Mouse (Mus musculus) adrenal gland, postnatal 36 days (tissue): ENCODE results near the gene Slc38a9. TPM values are rescaled to one million over a fixed set of nuclear protein-coding genes. Genes with fewer than 3 reads are reported as not detected.
A peak's percentile ranks its signal among the peaks of the same experiment; 100 is the strongest.
"Not testable (repeated sequence)": the region's sequence is repeated elsewhere in the genome, so short reads cannot be mapped to it uniquely, and the experiment has no call there.

Experiments
- DNase-seq, 2 experiments: peaks; one replicate each; pipeline ENCODE4 v3.0.0; 2021; ENCODE audit warnings: mixed read lengths in 1 of 2
- total RNA-seq, 2 experiments: library from RNA; stranded (reverse); gene quantifications; 2 replicates each; pipeline ENCODE4 v1.2.3; 2021

Slc38a9 gene
- total RNA-seq, 2 experiments from 2014 or later: 16.6 to 22.1 TPM

- DNase-seq: no peak
Observed at GRCm38 (mm10) chr13:112683312-112683711, 22.8 kb downstream of the Slc38a9 start.

GRCm38 (mm10) chr13:112683970-112684369 is 23.4 kb downstream of the Slc38a9 start:
- no peak for DNase-seq

- DNase-seq: no peak
Observed at GRCm38 (mm10) chr13:112686155-112686554, 25.6 kb downstream of the Slc38a9 start.

GRCm38 (mm10) chr13:112692870-112693553 is 32.5 kb downstream of the Slc38a9 start:
- no peak for DNase-seq

- no peak for DNase-seq
Observed at GRCm38 (mm10) chr13:112695526-112696240, 35.1 kb downstream of the Slc38a9 start.

- no peak for DNase-seq
Observed at GRCm38 (mm10) chr13:112701256-112701655, 40.7 kb downstream of the Slc38a9 start.

GRCm38 (mm10) chr13:112706351-112706750 is 45.8 kb downstream of the Slc38a9 start:
- no peak for DNase-seq

- no peak for DNase-seq
Observed at GRCm38 (mm10) chr13:112720078-112720736, 59.7 kb downstream of the Slc38a9 start.

GRCm38 (mm10) chr13:112721946-112722729 is 61.6 kb downstream of the Slc38a9 start:
- peak in 1 of 2 experiments; percentile 27 for DNase-seq

- DNase-seq: not testable (repeated sequence)
Observed at GRCm38 (mm10) chr13:112724260-112724659, 63.7 kb downstream of the Slc38a9 start.

- peak; percentile 67 to 76 for DNase-seq
Observed at GRCm38 (mm10) chr13:112726002-112726401, 65.5 kb downstream of the Slc38a9 start.

- no peak for DNase-seq
Observed at GRCm38 (mm10) chr13:112733311-112733710, 72.8 kb downstream of the Slc38a9 start.

GRCm38 (mm10) chr13:112734906-112735713 is 74.6 kb downstream of the Slc38a9 start:
- peak; percentile 29 to 60 for DNase-seq

GRCm38 (mm10) chr13:112736407-112736806 is 75.9 kb downstream of the Slc38a9 start:
- DNase-seq: no peak

- no peak for DNase-seq
Observed at GRCm38 (mm10) chr13:112737110-112737509, 76.6 kb downstream of the Slc38a9 start.

GRCm38 (mm10) chr13:112738005-112738404 is 77.5 kb downstream of the Slc38a9 start:
- no peak for DNase-seq

GRCm38 (mm10) chr13:112740073-112740472 is 79.5 kb downstream of the Slc38a9 start:
- DNase-seq: no peak

- no peak for DNase-seq
Observed at GRCm38 (mm10) chr13:112742076-112742830, 81.7 kb downstream of the Slc38a9 start.

- no peak for DNase-seq
Observed at GRCm38 (mm10) chr13:112743647-112744046, 83.1 kb downstream of the Slc38a9 start.

GRCm38 (mm10) chr13:112744061-112744849 is 83.7 kb downstream of the Slc38a9 start:
- DNase-seq: no peak
